Mouse (Mus musculus): Measurements from ENCODE around the gene Arhgap10. TPM values are rescaled to one million over a fixed set of nuclear protein-coding genes. Genes with fewer than 3 reads are reported as not detected.
"Not testable (repeated sequence)": the region's sequence is repeated elsewhere in the genome, so short reads cannot be mapped to it uniquely, and the experiment has no call there.

The Arhgap10 gene
- polyA plus RNA-seq, 1 experiment from 2014 or later, result 16.0 TPM

DNA sequence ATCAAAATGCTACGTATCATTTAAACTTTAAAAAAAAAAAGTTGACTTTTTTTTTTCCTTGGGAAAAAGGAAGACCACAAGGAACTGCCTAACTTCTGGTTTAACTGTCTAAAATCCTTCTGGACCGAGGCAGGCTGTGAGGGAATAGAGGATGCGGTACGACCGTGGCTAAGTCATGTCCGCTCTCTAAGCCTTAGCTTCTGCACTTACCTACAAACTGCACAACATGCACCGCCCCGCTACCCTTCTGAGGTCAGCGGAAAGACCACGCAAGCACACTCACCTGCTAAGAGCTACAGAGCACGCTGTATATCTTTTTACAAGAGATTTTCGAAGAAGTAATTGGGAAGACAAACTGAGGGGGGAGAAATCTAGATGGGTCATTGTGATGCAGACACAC lies 186.6 kb downstream of the Arhgap10 start:
- Histone ChIP-seq H3K27ac (no peak overlapping the region), H3K4me1 (replicated peaks) (peaks cover 17% of the 10 kb centered on the region), H3K4me3 (no peak overlapping the region), H3K27me3 (ENCODE audit: insufficient read depth, poor library complexity, severe bottlenecking) (no peaks in the 10 kb centered on the region), H3K36me3 (no peaks in the 10 kb centered on the region), H3K9me3 (no peaks in the 10 kb centered on the region)
- no peak for DNase-seq (ENCODE audit: low spot score)
- 87% methylated on average over 12 of the region's 12 CpGs for WGBS

DNA sequence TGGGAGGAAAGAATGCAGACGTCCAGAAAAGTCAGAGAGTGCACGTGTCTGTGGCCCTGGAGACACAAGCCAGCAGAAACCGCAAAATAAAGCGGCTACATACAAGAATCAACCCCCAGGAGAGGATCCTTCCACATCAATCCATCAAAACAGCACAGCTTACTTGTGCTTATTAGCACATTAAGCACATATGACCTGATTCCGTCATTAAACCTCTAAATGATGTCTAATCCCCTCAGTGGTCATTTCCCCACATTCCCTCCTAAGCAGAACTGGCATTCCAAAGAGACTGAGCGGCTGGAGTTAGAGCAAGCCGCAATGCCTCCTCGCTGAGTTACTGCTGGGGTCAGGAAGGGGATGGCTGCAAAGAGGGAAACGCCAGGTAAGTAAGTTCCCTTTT lies 187.4 kb downstream of the Arhgap10 start:
- no peaks in the 10 kb centered on the region for H3K36me3 ChIP-seq
- 76% methylated on average over 9 of the region's 9 CpGs for WGBS
- H3K4me3 ChIP-seq, result no peak overlapping the region
- H3K9me3 ChIP-seq, result no peaks in the 10 kb centered on the region
- no peaks in the 10 kb centered on the region for H3K27me3 ChIP-seq (ENCODE audit: insufficient read depth, poor library complexity, severe bottlenecking)
- no peak overlapping the region for H3K27ac ChIP-seq
- H3K4me1 ChIP-seq (replicated peaks), result peaks cover 17% of the 10 kb centered on the region
- DNase-seq (ENCODE audit: low spot score), result no peak

- Histone ChIP-seq H3K27me3 (ENCODE audit: insufficient read depth, poor library complexity, severe bottlenecking) (no peaks in the 10 kb centered on the region), H3K4me3 (no peak overlapping the region), H3K27ac (no peak overlapping the region), H3K9me3 (no peaks in the 10 kb centered on the region), H3K4me1 (replicated peaks) (peaks cover 17% of the 10 kb centered on the region), H3K36me3 (no peaks in the 10 kb centered on the region)
- 84% methylated on average over 4 of the region's 4 CpGs for WGBS
- DNase-seq (ENCODE audit: low spot score), result no peak
Observed at GRCm38 (mm10) chr8:77329783-77330182, 188.0 kb downstream of the Arhgap10 start.

GRCm38 (mm10) chr8:77328473-77328872 lies 189.3 kb downstream of the Arhgap10 start:
- Histone ChIP-seq H3K4me1 (replicated peaks) (peaks cover 17% of the 10 kb centered on the region), H3K9me3 (no peaks in the 10 kb centered on the region), H3K4me3 (no peak overlapping the region), H3K36me3 (no peaks in the 10 kb centered on the region), H3K27me3 (ENCODE audit: insufficient read depth, poor library complexity, severe bottlenecking) (no peaks in the 10 kb centered on the region), H3K27ac (no peak overlapping the region)
- 82% methylated on average over 8 of the region's 8 CpGs for WGBS
- no peak for DNase-seq (ENCODE audit: low spot score)

DNA sequence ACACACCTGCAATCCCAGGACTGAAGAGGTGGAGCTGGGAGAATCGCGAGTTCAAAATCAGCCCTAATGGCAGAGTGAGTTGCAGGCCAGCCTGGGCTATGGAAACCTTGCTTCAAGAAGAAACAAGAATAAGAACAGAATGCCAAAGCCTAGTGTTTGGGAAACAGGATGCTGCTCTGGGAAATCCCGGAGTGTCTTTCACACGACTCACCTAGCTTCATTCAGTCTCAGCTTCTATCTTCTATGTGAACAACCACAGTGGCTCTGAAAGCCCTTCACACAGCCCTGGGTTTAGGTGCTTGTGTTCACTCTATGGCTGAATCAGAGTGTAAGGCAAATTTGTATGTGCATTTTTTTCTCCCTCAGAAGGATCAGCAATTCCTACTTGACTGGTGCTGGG lies 190.4 kb downstream of the Arhgap10 start:
- 91% methylated on average over 4 of the region's 4 CpGs for WGBS
- Histone ChIP-seq H3K36me3 (no peaks in the 10 kb centered on the region), H3K4me1 (replicated peaks) (peaks cover 17% of the 10 kb centered on the region), H3K27me3 (ENCODE audit: insufficient read depth, poor library complexity, severe bottlenecking) (no peaks in the 10 kb centered on the region), H3K27ac (no peak overlapping the region), H3K9me3 (no peaks in the 10 kb centered on the region), H3K4me3 (no peak overlapping the region)
- no peak for DNase-seq (ENCODE audit: low spot score)

GRCm38 (mm10) chr8:77322727-77323126 lies 195.0 kb downstream of the Arhgap10 start:
- H3K4me3 ChIP-seq; H3K4me1 ChIP-seq (replicated peaks); DNase-seq (ENCODE audit: low spot score); H3K27ac ChIP-seq; H3K36me3 ChIP-seq; H3K27me3 ChIP-seq (ENCODE audit: insufficient read depth, poor library complexity, severe bottlenecking); H3K9me3 ChIP-seq: not testable (repeated sequence)
- WGBS, result 91% methylated on average over 7 of the region's 7 CpGs

DNA sequence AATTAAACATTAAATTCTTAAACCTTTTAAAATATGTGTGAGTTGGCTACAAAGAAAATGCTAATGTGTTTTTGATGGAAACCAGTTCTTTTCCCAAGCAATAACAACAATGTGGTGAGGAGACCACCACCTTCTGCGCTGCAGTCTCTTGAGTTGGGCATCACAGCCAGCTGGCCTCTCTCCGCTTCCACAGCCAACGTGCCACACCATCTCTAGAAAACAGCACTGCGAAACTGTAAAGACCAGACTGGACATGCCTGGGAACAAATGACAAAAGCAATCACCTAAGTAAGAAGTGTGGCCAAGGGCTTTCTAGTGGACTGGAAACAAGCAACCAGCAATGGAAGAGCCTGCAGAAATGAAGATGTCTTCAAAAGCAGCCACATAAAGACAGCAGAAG lies 195.9 kb downstream of the Arhgap10 start:
- no peak for DNase-seq (ENCODE audit: low spot score)
- WGBS, result 97% methylated on average over 4 of the region's 4 CpGs
- Histone ChIP-seq H3K27me3 (ENCODE audit: insufficient read depth, poor library complexity, severe bottlenecking) (no peaks in the 10 kb centered on the region), H3K9me3 (no peaks in the 10 kb centered on the region), H3K36me3 (no peaks in the 10 kb centered on the region), H3K4me1 (replicated peaks) (no peaks in the 10 kb centered on the region), H3K27ac (no peak overlapping the region), H3K4me3 (no peak overlapping the region)

DNA sequence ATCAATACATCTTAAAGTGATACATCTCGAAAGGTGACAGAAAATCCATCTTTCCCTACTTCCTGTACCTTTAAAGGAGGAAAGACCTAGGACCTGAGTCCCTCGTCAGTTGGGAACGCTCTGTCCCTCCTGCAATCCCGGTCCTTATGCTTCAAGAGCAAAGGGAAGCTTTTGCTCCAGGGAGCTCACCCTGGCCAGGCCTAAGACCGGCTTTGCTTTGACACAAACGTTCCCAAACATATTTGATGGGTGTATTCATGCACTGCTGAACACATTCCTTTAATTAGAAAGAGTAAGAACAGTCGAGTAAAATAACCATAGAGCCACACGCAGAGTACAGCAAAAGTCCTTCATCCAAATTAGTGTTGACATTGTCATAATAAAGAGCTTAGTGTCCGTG lies 199.2 kb downstream of the Arhgap10 start:
- Histone ChIP-seq H3K27ac (no peak overlapping the region), H3K4me1 (replicated peaks) (no peaks in the 10 kb centered on the region), H3K36me3 (no peaks in the 10 kb centered on the region), H3K9me3 (no peaks in the 10 kb centered on the region), H3K4me3 (no peak overlapping the region), H3K27me3 (ENCODE audit: insufficient read depth, poor library complexity, severe bottlenecking) (no peaks in the 10 kb centered on the region)
- WGBS, result 84% methylated on average over 9 of the region's 9 CpGs
- DNase-seq (ENCODE audit: low spot score), result no peak

- no peaks in the 10 kb centered on the region for H3K4me1 ChIP-seq (replicated peaks)
- H3K4me3 ChIP-seq, result no peak overlapping the region
- no peak for DNase-seq (ENCODE audit: low spot score)
- no peaks in the 10 kb centered on the region for H3K9me3 ChIP-seq
- H3K27me3 ChIP-seq (ENCODE audit: insufficient read depth, poor library complexity, severe bottlenecking), result no peaks in the 10 kb centered on the region
- no peaks in the 10 kb centered on the region for H3K36me3 ChIP-seq
- no peak overlapping the region for H3K27ac ChIP-seq
- 85% methylated on average over 2 of the region's 2 CpGs for WGBS
Observed at GRCm38 (mm10) chr8:77317771-77318170, 200.0 kb downstream of the Arhgap10 start.

GRCm38 (mm10) chr8:77313003-77313402 lies 204.8 kb downstream of the Arhgap10 start:
- no peak for DNase-seq (ENCODE audit: low spot score)
- Histone ChIP-seq H3K36me3 (no peaks in the 10 kb centered on the region), H3K9me3 (no peaks in the 10 kb centered on the region), H3K4me3 (no peak overlapping the region), H3K27me3 (ENCODE audit: insufficient read depth, poor library complexity, severe bottlenecking) (no peaks in the 10 kb centered on the region), H3K27ac (no peak overlapping the region), H3K4me1 (replicated peaks) (no peaks in the 10 kb centered on the region)
- 92% methylated on average over 3 of the region's 3 CpGs for WGBS

- no peaks in the 10 kb centered on the region for H3K27me3 ChIP-seq (ENCODE audit: insufficient read depth, poor library complexity, severe bottlenecking)
Observed at GRCm38 (mm10) chr8:77311762-77312161, 206.0 kb downstream of the Arhgap10 start.

GRCm38 (mm10) chr8:77310541-77310940 lies 207.2 kb downstream of the Arhgap10 start:
- H3K4me3 ChIP-seq, result no peak overlapping the region
- H3K36me3 ChIP-seq, result no peaks in the 10 kb centered on the region
- WGBS, result 87% methylated on average over 10 of the region's 10 CpGs
- H3K27ac ChIP-seq, result no peak overlapping the region
- H3K9me3 ChIP-seq, result no peaks in the 10 kb centered on the region
- H3K27me3 ChIP-seq (ENCODE audit: insufficient read depth, poor library complexity, severe bottlenecking), result no peaks in the 10 kb centered on the region
- no peak for DNase-seq (ENCODE audit: low spot score)
- no peaks in the 10 kb centered on the region for H3K4me1 ChIP-seq (replicated peaks)

More at GRCm38 (mm10) chr8:77311762-77312161, 206.0 kb downstream of the Arhgap10 start:
- H3K27ac ChIP-seq, result no peak overlapping the region
- no peak for DNase-seq (ENCODE audit: low spot score)
- 89% methylated on average over 6 of the region's 6 CpGs for WGBS
- no peaks in the 10 kb centered on the region for H3K4me1 ChIP-seq (replicated peaks)
- no peaks in the 10 kb centered on the region for H3K9me3 ChIP-seq
- no peaks in the 10 kb centered on the region for H3K36me3 ChIP-seq
- no peak overlapping the region for H3K4me3 ChIP-seq

DNA sequence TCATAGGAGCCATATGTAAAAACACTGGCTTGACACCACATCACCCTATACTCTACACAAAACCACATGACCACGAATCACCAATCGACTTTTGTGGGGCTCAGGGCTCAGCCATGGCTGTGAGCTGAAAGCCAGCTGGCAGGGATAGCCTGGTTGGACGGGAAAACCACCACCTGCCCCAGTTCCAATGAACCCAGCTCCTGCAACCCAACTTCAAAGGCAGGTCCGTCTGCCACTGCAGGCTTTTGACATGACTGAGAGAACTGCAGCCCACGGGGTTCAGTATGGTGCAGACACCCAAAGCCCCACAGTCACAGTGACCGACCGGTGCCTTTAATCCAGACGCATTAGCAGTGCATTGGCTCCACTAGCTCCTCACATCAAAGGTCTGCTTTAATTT lies 207.7 kb downstream of the Arhgap10 start:
- no peak for DNase-seq (ENCODE audit: low spot score)
- Histone ChIP-seq H3K4me1 (replicated peaks) (no peaks in the 10 kb centered on the region), H3K9me3 (no peaks in the 10 kb centered on the region), H3K4me3 (no peak overlapping the region), H3K27ac (no peak overlapping the region), H3K27me3 (ENCODE audit: insufficient read depth, poor library complexity, severe bottlenecking) (no peaks in the 10 kb centered on the region), H3K36me3 (no peaks in the 10 kb centered on the region)
- 86% methylated on average over 8 of the region's 8 CpGs for WGBS

- H3K4me1 ChIP-seq (replicated peaks), result peaks cover 11% of the 10 kb centered on the region; the same call in 1 of the 2 replicates
- no peak for DNase-seq (ENCODE audit: low spot score)
- no peak overlapping the region for H3K4me3 ChIP-seq
- H3K36me3 ChIP-seq, result peaks cover 17% of the 10 kb centered on the region; the same call in 1 of the 2 replicates
- no peak overlapping the region for H3K27ac ChIP-seq
- H3K27me3 ChIP-seq (ENCODE audit: insufficient read depth, poor library complexity, severe bottlenecking), result no peaks in the 10 kb centered on the region
- WGBS, result 93% methylated on average over 11 of the region's 11 CpGs
- H3K9me3 ChIP-seq, result peaks cover 8% of the 10 kb centered on the region; the same call in 1 of the 2 replicates
Observed at GRCm38 (mm10) chr8:77294599-77294998, 223.2 kb downstream of the Arhgap10 start.

Data from hindbrain, embryonic 10.5 days (tissue).